Mouse (Mus musculus) CH12.LX (cell line): ENCODE measurements at regions not wholly inside any gene's neighbourhood (a gene's known extent, or its start where the extent isn't known, plus 50 kb on each side); places are given as distances from the start of the nearest gene placed in this dataset.

Experiments used
- DNase-seq: peaks from one replicate; pipeline ENCODE4 v3.0.0-alpha.2; 2013; ENCODE audit errors: extremely low read depth
- H3K27ac ChIP-seq: 2 replicates; pipeline ENCODE4 v1.5.1; 2012; ENCODE audit warnings: low read depth, mild to moderate bottlenecking, control low read depth, moderate library complexity; ENCODE audit not compliant: insufficient read depth
- H3K27me3 ChIP-seq: replicated peaks from 2 replicates; pipeline ENCODE3; 2012; ENCODE audit warnings: inconsistent platforms
- H3K36me3 ChIP-seq, 2 experiments: replicated peaks in 1 of 2; 2 replicates each; pipeline versions ENCODE3 to v1.6.1; 2012; ENCODE audit warnings: inconsistent platforms in 1 of 2, low read length in 1 of 2, mild to moderate bottlenecking in 1 of 2, mixed read lengths in 1 of 2, moderate library complexity in 1 of 2; ENCODE audit not compliant: control insufficient read depth in 1 of 2, insufficient read depth in 1 of 2
- H3K4me1 ChIP-seq, 2 experiments: 2 replicates each; pipeline ENCODE4 v1.6.1; 2012; ENCODE audit warnings: inconsistent platforms in 1 of 2, moderate library complexity in 1 of 2; ENCODE audit not compliant: insufficient read depth in 2 of 2, control insufficient read depth in 1 of 2
- H3K4me2 ChIP-seq: 2 replicates; pipeline ENCODE4 v1.6.1; 2012; ENCODE audit warnings: low read depth, mild to moderate bottlenecking, control low read depth; ENCODE audit not compliant: poor library complexity, insufficient read depth, severe bottlenecking
- H3K4me3 ChIP-seq, 3 experiments: fragments of 150-350 bp in 1 of 3; sonication (generic) in 1 of 3; replicated peaks in 1 of 3; 2 replicates each; pipeline versions ENCODE3 to v1.5.1; 2011 to 2012; ENCODE audit warnings: low read depth in 2 of 3, low read length in 2 of 3, mild to moderate bottlenecking in 2 of 3, moderate library complexity in 2 of 3, control low read depth in 1 of 3, improper control_type of control experiment in 1 of 3, inconsistent platforms in 1 of 3, mixed read lengths in 1 of 3; ENCODE audit not compliant: poor library complexity in 1 of 3
- H3K79me2 ChIP-seq: replicated peaks from 2 replicates; pipeline ENCODE4 v1.6.1; 2012; ENCODE audit warnings: mild to moderate bottlenecking, moderate library complexity; ENCODE audit not compliant: control insufficient read depth, poor library complexity, insufficient read depth, severe bottlenecking; ENCODE audit errors: extremely low read depth
- H3K9ac ChIP-seq: 2 replicates; pipeline ENCODE4 v1.6.1; 2012; ENCODE audit warnings: low read depth, mild to moderate bottlenecking, control low read depth, moderate library complexity; ENCODE audit not compliant: insufficient read depth
- H3K9me3 ChIP-seq: replicated peaks from 2 replicates; pipeline ENCODE3; 2012; ENCODE audit warnings: low read length, inconsistent platforms, mixed read lengths
- BHLHE40 ChIP-seq: IDR thresholded peaks from 2 replicates; pipeline ENCODE4 v1.6.1; 2011; ENCODE audit warnings: mild to moderate bottlenecking, low read depth, low read length, improper control_type of control experiment
- CHD1 ChIP-seq: IDR thresholded peaks from 2 replicates; pipeline ENCODE4 v1.6.1; 2012; ENCODE audit warnings: low read depth, low read length, improper control_type of control experiment, inconsistent platforms
- CTCF ChIP-seq, 2 experiments: IDR thresholded peaks in 1 of 2; conservative IDR thresholded peaks in 1 of 2; 2 replicates each; pipeline ENCODE4 v1.5.1; 2011 to 2012; ENCODE audit warnings: low read depth in 2 of 2, low read length in 2 of 2, improper control_type of control experiment in 1 of 2, inconsistent platforms in 1 of 2, mild to moderate bottlenecking in 1 of 2, moderate library complexity in 1 of 2
- ELF1 ChIP-seq: IDR thresholded peaks from 2 replicates; pipeline ENCODE4 v1.6.1; 2014; ENCODE audit warnings: low read depth, mild to moderate bottlenecking, inconsistent platforms, low read length, improper control_type of control experiment
- ETS1 ChIP-seq: conservative IDR thresholded peaks from 2 replicates; pipeline ENCODE4 v1.6.1; 2012; ENCODE audit warnings: low read depth, mild to moderate bottlenecking, inconsistent platforms, low read length, improper control_type of control experiment, moderate library complexity
- GABPA ChIP-seq: IDR thresholded peaks from 2 replicates; pipeline ENCODE4 v1.6.1; 2012; ENCODE audit warnings: low read depth, low read length, improper control_type of control experiment, inconsistent platforms; ENCODE audit not compliant: insufficient replicate concordance
- HCFC1 ChIP-seq: IDR thresholded peaks from 2 replicates; pipeline ENCODE4 v1.6.1; 2012; ENCODE audit warnings: low read depth, mild to moderate bottlenecking, inconsistent platforms, low read length, improper control_type of control experiment
- JUND ChIP-seq: conservative IDR thresholded peaks from 2 replicates; pipeline ENCODE4 v1.6.1; 2011; ENCODE audit warnings: low read depth, low read length, improper control_type of control experiment
- KAT2A ChIP-seq: IDR thresholded peaks from 2 replicates; pipeline ENCODE4 v1.6.1; 2012; ENCODE audit warnings: low read length, improper control_type of control experiment, inconsistent platforms; ENCODE audit not compliant: insufficient replicate concordance
- MAX ChIP-seq: IDR thresholded peaks from 2 replicates; pipeline ENCODE4 v1.6.1; 2011; ENCODE audit warnings: low read length, improper control_type of control experiment
- MEF2A ChIP-seq: IDR thresholded peaks from 2 replicates; pipeline ENCODE4 v1.6.1; 2014; ENCODE audit warnings: low read depth, mild to moderate bottlenecking, inconsistent platforms, low read length, improper control_type of control experiment, borderline replicate concordance
- MXI1 ChIP-seq: IDR thresholded peaks from 2 replicates; pipeline ENCODE4 v1.6.1; 2011; ENCODE audit warnings: mild to moderate bottlenecking, low read depth, low read length, improper control_type of control experiment
- NELFE ChIP-seq: IDR thresholded peaks from 2 replicates; pipeline ENCODE4 v1.6.1; 2011; ENCODE audit warnings: low read depth, low read length, improper control_type of control experiment
- POLR2A ChIP-seq: IDR thresholded peaks from 2 replicates; pipeline ENCODE4 v1.6.1; 2011; ENCODE audit warnings: low read depth, mild to moderate bottlenecking, improper control_type of control experiment, low read length
- POLR2AphosphoS2 ChIP-seq: IDR thresholded peaks from 2 replicates; pipeline ENCODE4 v1.6.1; 2011; ENCODE audit warnings: low read depth, low read length, improper control_type of control experiment
- RCOR1 ChIP-seq: conservative IDR thresholded peaks from 2 replicates; pipeline ENCODE4 v1.6.1; 2012; ENCODE audit warnings: low read depth, mild to moderate bottlenecking, inconsistent platforms, low read length, improper control_type of control experiment
- UBTF ChIP-seq: IDR thresholded peaks from 2 replicates; pipeline ENCODE4 v1.6.1; 2012; ENCODE audit warnings: low read depth, mild to moderate bottlenecking, inconsistent platforms, low read length, improper control_type of control experiment, moderate library complexity
- USF1 ChIP-seq: IDR thresholded peaks from 2 replicates; pipeline ENCODE4 v1.6.1; 2014; ENCODE audit warnings: low read depth, mild to moderate bottlenecking, inconsistent platforms, low read length, improper control_type of control experiment
- ZC3H11A ChIP-seq: IDR thresholded peaks from 2 replicates; pipeline ENCODE4 v1.6.1; 2012; ENCODE audit warnings: low read depth, mild to moderate bottlenecking, inconsistent platforms, low read length, improper control_type of control experiment
- ZNF384 ChIP-seq: IDR thresholded peaks from 2 replicates; pipeline ENCODE4 v1.6.1; 2012; ENCODE audit warnings: low read depth, low read length, improper control_type of control experiment, inconsistent platforms
- dilution Hi-C: fragments of 300-500 bp; cut with MboI; formaldehyde crosslinking; loops from 2 replicates; pipeline ENCODE4 v1.14.3; 2020; ENCODE audit warnings: low sequenced_read_pairs; ENCODE audit not compliant: extremely low pct_unique_long_range_greater_than_20kb, extremely low pct_ligation_motif_present
- in situ Hi-C: fragments of 300-500 bp; cut with MboI; formaldehyde crosslinking; loops from 3 replicates; pipeline ENCODE4 v1.14.3; 2019; ENCODE audit warnings: low sequenced_read_pairs, low pct_ligation_motif_present, low pct_unique_long_range_greater_than_20kb, mixed read lengths

DNA sequence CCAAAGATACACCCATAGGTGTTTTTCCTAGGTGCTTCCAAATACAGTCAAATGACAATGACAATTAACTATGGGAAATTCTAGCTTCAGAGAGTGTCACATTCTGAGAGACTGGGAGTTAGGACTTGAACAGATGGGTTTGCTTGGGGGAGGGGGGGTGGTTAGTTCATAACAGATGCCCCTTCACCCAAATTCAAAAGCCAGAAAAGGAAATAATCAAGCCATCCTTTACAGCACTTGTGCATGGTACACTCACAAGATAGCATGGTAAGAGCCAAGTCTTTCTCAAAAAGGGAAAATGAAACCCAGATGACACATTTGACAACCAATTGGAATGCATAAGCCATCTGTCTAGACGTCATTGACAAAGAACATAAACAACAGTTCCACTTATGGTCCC is 135.4 kb upstream of the Fn1 start:
- H3K9ac ChIP-seq, result no peak overlapping the region
- no peaks in the 10 kb centered on the region for H3K79me2 ChIP-seq
- no peaks in the 10 kb centered on the region for H3K4me1 ChIP-seq
- no peak for DNase-seq
- H3K36me3 ChIP-seq, result no peaks in the 10 kb centered on the region
- no peaks in the 10 kb centered on the region for H3K27me3 ChIP-seq
- no peak overlapping the region for H3K27ac ChIP-seq
- H3K4me2 ChIP-seq, result peak overlapping the region; percentile 56
- H3K9me3 ChIP-seq, result no peaks in the 10 kb centered on the region
- in situ Hi-C loops (no loop called here), dilution Hi-C loops (no loop called here)
- H3K4me3 ChIP-seq, result no peak overlapping the region
- TF ChIP-seq POLR2A (no peak), ELF1 (no peak), HCFC1 (no peak), ETS1 (no peak), NELFE (no peak), POLR2AphosphoS2 (no peak), GABPA (no peak), MAX (no peak), RCOR1 (no peak), ZNF384 (no peak), CTCF (conservative IDR thresholded peaks at IDR 0.05 in 1 of 2, IDR thresholded peaks at IDR 0.05 in 1 of 2; ENCODE audit: low read depth in 2 of 2, low read length in 2 of 2) (no peak), KAT2A (no peak), CHD1 (no peak), JUND (no peak), ZC3H11A (no peak), USF1 (no peak), MXI1 (no peak), BHLHE40 (no peak), MEF2A (no peak), UBTF (no peak)

DNA sequence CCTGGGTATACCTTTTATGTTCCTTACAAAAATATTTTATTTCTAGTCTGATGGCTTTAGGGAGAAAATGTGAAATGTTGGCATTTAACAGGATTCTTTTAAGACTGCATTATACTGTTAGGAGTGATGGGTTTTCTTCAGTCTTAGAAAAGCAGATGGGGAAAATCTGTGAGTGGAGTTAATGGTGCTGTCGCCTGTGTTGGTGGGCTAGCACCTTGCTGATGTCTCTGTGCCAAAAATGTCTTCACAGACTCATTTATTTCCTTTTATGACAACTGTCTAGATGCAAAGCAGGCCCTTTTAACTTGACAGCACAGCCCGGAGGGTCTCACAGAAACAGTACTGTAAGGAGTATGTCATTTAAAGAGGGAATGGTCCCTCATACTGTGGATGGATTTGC is 131.9 kb upstream of the Fn1 start:
- in situ Hi-C loops, result no loop called here
- Histone ChIP-seq H3K4me3 (no peak overlapping the region), H3K79me2 (no peaks in the 10 kb centered on the region), H3K4me2 (no peak overlapping the region), H3K4me1 (no peaks in the 10 kb centered on the region), H3K36me3 (no peaks in the 10 kb centered on the region), H3K27me3 (no peaks in the 10 kb centered on the region), H3K9ac (no peak overlapping the region), H3K27ac (no peak overlapping the region), H3K9me3 (no peaks in the 10 kb centered on the region)
- DNase-seq, result no peak
- dilution Hi-C loops, result no loop called here
- no peak for TF ChIP-seq ETS1
